Mouse (Mus musculus): Measurements from ENCODE around the gene Mlx. TPM values are rescaled to one million over a fixed set of nuclear protein-coding genes. Genes with fewer than 3 reads are reported as not detected.

Gene Mlx
- total and polyA plus RNA-seq, 2 experiments from 2014 or later: 68.0 to 82.4 TPM

DNA sequence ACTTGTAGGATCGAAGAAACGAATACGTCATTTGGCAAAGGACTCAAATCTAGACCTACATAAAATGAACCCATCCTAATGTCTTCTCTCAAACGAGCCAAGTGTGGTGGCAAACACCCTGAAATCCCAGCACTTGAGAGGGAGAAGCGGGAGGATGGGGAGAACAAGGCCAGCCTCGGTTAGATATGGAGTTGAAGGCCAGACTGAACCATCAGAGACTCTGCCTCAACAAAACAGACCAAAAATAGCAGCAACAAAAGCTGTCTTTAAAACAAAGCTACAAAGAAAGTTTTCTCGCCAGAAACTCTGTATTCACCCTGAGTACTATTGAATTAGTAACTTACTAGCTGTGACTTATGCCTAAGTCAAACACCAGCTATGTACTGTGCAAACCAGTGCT lies 49.9 kb downstream of the Mlx start:
- H3K4me2 ChIP-seq (ENCODE audit: low read depth): no peak overlapping the region
- no peak overlapping the region for H3K4me3 ChIP-seq (ENCODE audit: low read depth, low read length)
- TF ChIP-seq CTCF (IDR thresholded peaks at IDR 0.05; ENCODE audit: low read depth): no peak
- no peak overlapping the region for H3K27ac ChIP-seq (ENCODE audit: low read depth, low read length)
- no peak overlapping the region for H3K9ac ChIP-seq
- DNase-seq: no peak
- no peaks in the 10 kb centered on the region for H3K4me1 ChIP-seq (ENCODE audit: insufficient read depth)
- H3K36me3 ChIP-seq (ENCODE audit: insufficient read depth): no peaks in the 10 kb centered on the region
- H3K27me3 ChIP-seq (ENCODE audit: insufficient read depth, low read length): no peaks in the 10 kb centered on the region
- no peak for ATAC-seq
- no peaks in the 10 kb centered on the region for H3K9me3 ChIP-seq (ENCODE audit: low read length)
- 72% methylated on average over 7 of the region's 7 CpGs for WGBS

DNA sequence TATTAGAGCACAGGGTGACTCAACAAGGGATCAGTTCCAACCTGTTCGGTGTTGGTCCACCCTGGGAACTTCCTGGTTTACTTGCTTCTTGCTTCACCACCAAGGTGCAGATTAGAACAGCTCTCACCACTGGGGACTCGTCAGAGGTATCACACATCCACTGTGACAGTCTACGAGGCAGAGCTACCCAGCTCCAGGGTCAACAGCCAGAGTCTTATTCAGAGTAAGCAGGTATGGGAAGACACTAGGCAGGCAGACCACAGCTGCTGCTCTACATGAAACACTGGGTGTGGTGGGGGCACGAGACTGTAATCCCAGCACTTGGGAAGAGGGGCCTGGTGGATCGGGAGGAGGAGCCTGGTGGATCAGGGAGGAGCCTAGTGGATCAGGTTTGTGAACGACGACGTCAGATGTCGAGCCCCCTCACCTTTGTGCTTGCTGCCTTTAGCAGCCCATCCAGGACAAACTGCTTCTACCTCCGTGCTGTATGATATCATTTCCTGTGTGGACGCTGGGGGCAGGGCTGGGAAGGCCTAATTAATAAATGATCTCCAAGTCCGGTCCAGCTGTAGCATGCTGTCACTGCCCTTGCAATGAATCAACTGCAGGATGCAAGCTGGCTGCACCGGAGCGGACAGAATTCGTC lies 51.6 kb downstream of the Mlx start:
- Histone ChIP-seq H3K27me3 (ENCODE audit: insufficient read depth, low read length) (no peaks in the 10 kb centered on the region), H3K9ac (no peak overlapping the region)

DNA sequence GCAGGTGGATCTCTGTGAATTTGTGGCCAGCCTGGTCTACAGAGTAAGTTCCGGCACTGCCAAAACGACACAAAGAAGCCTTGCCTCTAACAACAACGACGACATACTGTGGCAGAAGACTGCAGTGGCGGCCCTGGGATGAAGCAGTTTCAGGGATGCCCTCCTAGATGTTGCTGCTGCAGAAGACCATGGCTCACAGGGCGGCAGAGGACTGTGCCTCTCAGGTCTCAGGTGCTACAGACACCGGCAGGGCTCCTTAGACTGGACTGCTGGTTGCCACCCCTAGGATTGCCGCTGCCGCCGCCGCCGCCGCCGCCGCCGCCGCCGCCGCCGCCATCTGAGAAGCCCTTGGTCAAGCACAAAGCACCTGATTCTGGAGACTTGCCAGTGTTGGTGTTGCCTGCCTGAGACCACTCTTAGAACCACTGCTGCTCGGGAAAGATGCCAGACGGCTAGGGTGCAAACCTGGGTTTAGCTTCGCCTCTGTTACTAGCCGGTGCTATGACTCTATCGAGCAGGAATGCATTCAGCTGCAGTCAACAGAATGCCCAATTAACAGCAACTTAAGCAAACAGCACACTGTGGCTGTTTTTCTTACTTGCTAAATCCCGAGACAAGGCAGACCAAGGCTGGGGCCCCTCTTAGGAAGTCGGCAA lies 53.2 kb downstream of the Mlx start:
- TF ChIP-seq CTCF (IDR thresholded peaks at IDR 0.05; ENCODE audit: low read depth): 0 out of 2 replicates have a peak, but pooled peaks have one; percentile 2
- H3K4me3 ChIP-seq (ENCODE audit: low read depth, low read length): peak overlapping the region; percentile 35
- no peaks in the 10 kb centered on the region for H3K9me3 ChIP-seq (ENCODE audit: low read length)
- H3K27ac ChIP-seq (ENCODE audit: low read depth, low read length): 0 out of 2 replicates have a peak overlapping the region, but pooled peaks have one; percentile 45
- peak overlapping the region; percentile 59 for H3K4me2 ChIP-seq (ENCODE audit: low read depth)
- H3K27me3 ChIP-seq (ENCODE audit: insufficient read depth, low read length): no peaks in the 10 kb centered on the region
- ATAC-seq: no peak; the same call in 1 of the 2 replicates
- no peaks in the 10 kb centered on the region for H3K4me1 ChIP-seq (ENCODE audit: insufficient read depth)
- no peaks in the 10 kb centered on the region for H3K36me3 ChIP-seq (ENCODE audit: insufficient read depth)
- peak overlapping the region; percentile 51 for H3K9ac ChIP-seq
- peak; percentile 71 for DNase-seq
- WGBS: 24% methylated on average over 27 of the region's 27 CpGs

More for the DNA sequence above, 51.6 kb downstream of the Mlx start:
- ATAC-seq: peak; percentile 29
- Histone ChIP-seq H3K36me3 (ENCODE audit: insufficient read depth) (no peaks in the 10 kb centered on the region), H3K9me3 (ENCODE audit: low read length) (no peaks in the 10 kb centered on the region), H3K27ac (ENCODE audit: low read depth, low read length) (no peak overlapping the region), H3K4me2 (ENCODE audit: low read depth) (no peak overlapping the region), H3K4me3 (ENCODE audit: low read depth, low read length) (no peak overlapping the region), H3K4me1 (ENCODE audit: insufficient read depth) (no peaks in the 10 kb centered on the region)
- TF ChIP-seq CTCF (IDR thresholded peaks at IDR 0.05; ENCODE audit: low read depth): 0 out of 2 replicates have a peak, but pooled peaks have one; percentile 10
- WGBS: 19% methylated on average over 15 of the region's 15 CpGs
- no peak for DNase-seq

DNA sequence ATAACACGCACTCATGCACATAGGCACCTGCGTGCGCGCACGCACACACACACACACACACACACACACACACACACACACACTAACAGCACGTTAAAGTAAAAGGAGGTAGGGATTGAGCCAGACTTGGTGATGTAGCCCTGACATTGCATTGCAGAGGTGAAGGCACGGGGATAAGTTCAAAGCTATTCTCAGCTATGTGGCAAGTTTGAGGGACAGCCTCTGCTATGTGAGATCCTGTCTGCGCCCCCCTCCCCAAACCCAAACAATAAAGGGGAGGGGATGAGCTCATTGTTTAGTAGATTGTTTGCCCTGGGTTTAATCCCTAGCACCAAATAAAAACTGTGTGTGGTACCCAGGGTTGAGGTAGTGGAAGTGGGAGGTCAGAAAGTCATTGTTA lies 54.0 kb downstream of the Mlx start:
- Histone ChIP-seq H3K36me3 (ENCODE audit: insufficient read depth) (no peaks in the 10 kb centered on the region), H3K9me3 (ENCODE audit: low read length) (no peaks in the 10 kb centered on the region), H3K4me3 (ENCODE audit: low read depth, low read length) (no peak overlapping the region), H3K27me3 (ENCODE audit: insufficient read depth, low read length) (no peaks in the 10 kb centered on the region), H3K4me1 (ENCODE audit: insufficient read depth) (peaks cover 2% of the 10 kb centered on the region; the same call in 1 of the 2 replicates), H3K27ac (ENCODE audit: low read depth, low read length) (no peak overlapping the region), H3K9ac (no peak overlapping the region), H3K4me2 (ENCODE audit: low read depth) (no peak overlapping the region)
- TF ChIP-seq CTCF (IDR thresholded peaks at IDR 0.05; ENCODE audit: low read depth): no peak
- ATAC-seq (no peak), DNase-seq (no peak)
- WGBS: 75% methylated on average over 8 of the region's 8 CpGs

Small RNA genes lying within 50 kb of the gene (microRNA-seq; reads per million reads assigned to microRNA genes)
- 0 reads per million in 2 experiments for gene Gm27626

Other genes with a start within 250 kb of the Mlx start
- gene Stat5b, start 236.6 kb upstream of the Mlx start, total RNA-seq (2014; rRNA removed): 17.8 and 22.6 TPM in 2 replicates
- gene Stat5b, start 236.6 kb upstream of the Mlx start, polyA plus RNA-seq (2015; fragmentation: Nextera tagmentation; extraction: Ambion mirVana): 4.9 and 8.8 TPM in 2 replicates
- 2.0 and 2.6 TPM in 2 replicates for gene Stat5a, start 227.9 kb upstream of the Mlx start, total RNA-seq (2014; rRNA removed)
- gene Stat5a, start 227.9 kb upstream of the Mlx start, polyA plus RNA-seq (2015; fragmentation: Nextera tagmentation; extraction: Ambion mirVana): 1.1 and 1.6 TPM in 2 replicates
- gene Stat3, start 147.7 kb upstream of the Mlx start, total RNA-seq (2014; rRNA removed): 29.4 and 42.5 TPM in 2 replicates
- 20.5 and 31.2 TPM in 2 replicates for gene Stat3, start 147.7 kb upstream of the Mlx start, polyA plus RNA-seq (2015; fragmentation: Nextera tagmentation; extraction: Ambion mirVana)
- 14.8 and 22.7 TPM in 2 replicates for gene Cavin1, start 116.4 kb upstream of the Mlx start, total RNA-seq (2014; rRNA removed)
- gene Cavin1, start 116.4 kb upstream of the Mlx start, polyA plus RNA-seq (2015; fragmentation: Nextera tagmentation; extraction: Ambion mirVana): 36.7 and 38.3 TPM in 2 replicates
- 132 and 179 TPM in 2 replicates for gene Atp6v0a1, start 77.8 kb upstream of the Mlx start, total RNA-seq (2014; rRNA removed)
- gene Atp6v0a1, start 77.8 kb upstream of the Mlx start, polyA plus RNA-seq (2015; fragmentation: Nextera tagmentation; extraction: Ambion mirVana): 121 and 162 TPM in 2 replicates
- gene Naglu, start 17.3 kb upstream of the Mlx start, total RNA-seq (2014; rRNA removed): 11.3 and 14.9 TPM in 2 replicates
- 11.6 and 12.6 TPM in 2 replicates for gene Naglu, start 17.3 kb upstream of the Mlx start, polyA plus RNA-seq (2015; fragmentation: Nextera tagmentation; extraction: Ambion mirVana)
- 0.23 and 0.71 TPM in 2 replicates for gene Hsd17b1, start 8.9 kb upstream of the Mlx start, total RNA-seq (2014; rRNA removed)
- gene Hsd17b1, start 8.9 kb upstream of the Mlx start, polyA plus RNA-seq (2015; fragmentation: Nextera tagmentation; extraction: Ambion mirVana): not detected in 2 replicates
- 39.3 and 40.7 TPM in 2 replicates for gene Coasy, start 4.7 kb upstream of the Mlx start, total RNA-seq (2014; rRNA removed)
- gene Coasy, start 4.7 kb upstream of the Mlx start, polyA plus RNA-seq (2015; fragmentation: Nextera tagmentation; extraction: Ambion mirVana): 39.8 and 40.2 TPM in 2 replicates
- gene Psmc3ip, start 8.2 kb downstream of the Mlx start, total RNA-seq (2014; rRNA removed): 9.5 and 13.8 TPM in 2 replicates
- gene Psmc3ip, start 8.2 kb downstream of the Mlx start, polyA plus RNA-seq (2015; fragmentation: Nextera tagmentation; extraction: Ambion mirVana): 19.2 and 25.7 TPM in 2 replicates
- gene Retreg3, start 32.6 kb downstream of the Mlx start, total RNA-seq (2014; rRNA removed): 53.3 and 59.0 TPM in 2 replicates
- 21.0 and 23.2 TPM in 2 replicates for gene Retreg3, start 32.6 kb downstream of the Mlx start, polyA plus RNA-seq (2015; fragmentation: Nextera tagmentation; extraction: Ambion mirVana)
- gene Tubg1, start 32.7 kb downstream of the Mlx start, total RNA-seq (2014; rRNA removed): 35.6 and 43.1 TPM in 2 replicates
- 64.8 and 66.6 TPM in 2 replicates for gene Tubg1, start 32.7 kb downstream of the Mlx start, polyA plus RNA-seq (2015; fragmentation: Nextera tagmentation; extraction: Ambion mirVana)
- gene Tubg2, start 68.6 kb downstream of the Mlx start, total RNA-seq (2014; rRNA removed): 23.2 and 28.6 TPM in 2 replicates
- gene Tubg2, start 68.6 kb downstream of the Mlx start, polyA plus RNA-seq (2015; fragmentation: Nextera tagmentation; extraction: Ambion mirVana): 59.9 and 69.7 TPM in 2 replicates
- 3.0 and 3.5 TPM in 2 replicates for gene Cntnap1, start 83.2 kb downstream of the Mlx start, total RNA-seq (2014; rRNA removed)
- gene Cntnap1, start 83.2 kb downstream of the Mlx start, polyA plus RNA-seq (2015; fragmentation: Nextera tagmentation; extraction: Ambion mirVana): 0.35 and 1.1 TPM in 2 replicates
- 9.2 and 10.2 TPM in 2 replicates for gene Plekhh3, start 84.1 kb downstream of the Mlx start, total RNA-seq (2014; rRNA removed)
- 4.9 and 5.3 TPM in 2 replicates for gene Plekhh3, start 84.1 kb downstream of the Mlx start, polyA plus RNA-seq (2015; fragmentation: Nextera tagmentation; extraction: Ambion mirVana)
- 0.23 and 0.52 TPM in 2 replicates for gene Ccr10, start 88.2 kb downstream of the Mlx start, total RNA-seq (2014; rRNA removed)
- gene Ccr10, start 88.2 kb downstream of the Mlx start, polyA plus RNA-seq (2015; fragmentation: Nextera tagmentation; extraction: Ambion mirVana): 0.15 and 0.24 TPM in 2 replicates
- gene Ezh1, start 139.2 kb downstream of the Mlx start, total RNA-seq (2014; rRNA removed): 25.6 and 27.7 TPM in 2 replicates
- gene Ezh1, start 139.2 kb downstream of the Mlx start, polyA plus RNA-seq (2015; fragmentation: Nextera tagmentation; extraction: Ambion mirVana): 18.8 and 22.5 TPM in 2 replicates
- 42.9 and 46.0 TPM in 2 replicates for gene Ramp2, start 158.8 kb downstream of the Mlx start, total RNA-seq (2014; rRNA removed)
- gene Ramp2, start 158.8 kb downstream of the Mlx start, polyA plus RNA-seq (2015; fragmentation: Nextera tagmentation; extraction: Ambion mirVana): 93.4 and 102 TPM in 2 replicates
- 71.7 and 75.8 TPM in 2 replicates for gene Vps25, start 166.4 kb downstream of the Mlx start, total RNA-seq (2014; rRNA removed)
- gene Vps25, start 166.4 kb downstream of the Mlx start, polyA plus RNA-seq (2015; fragmentation: Nextera tagmentation; extraction: Ambion mirVana): 135 and 138 TPM in 2 replicates
- gene Wnk4, start 173.3 kb downstream of the Mlx start, total RNA-seq (2014; rRNA removed): 3.2 and 5.4 TPM in 2 replicates
- gene Wnk4, start 173.3 kb downstream of the Mlx start, polyA plus RNA-seq (2015; fragmentation: Nextera tagmentation; extraction: Ambion mirVana): 7.8 and 9.1 TPM in 2 replicates
- gene Cntd1, start 191.7 kb downstream of the Mlx start, total RNA-seq (2014; rRNA removed): 0.10 and 0.15 TPM in 2 replicates
- 0.36 and 0.61 TPM in 2 replicates for gene Cntd1, start 191.7 kb downstream of the Mlx start, polyA plus RNA-seq (2015; fragmentation: Nextera tagmentation; extraction: Ambion mirVana)
- gene Coa3, start 191.8 kb downstream of the Mlx start, total RNA-seq (2014; rRNA removed): 110 and 140 TPM in 2 replicates
- gene Coa3, start 191.8 kb downstream of the Mlx start, polyA plus RNA-seq (2015; fragmentation: Nextera tagmentation; extraction: Ambion mirVana): 208 and 233 TPM in 2 replicates
- gene Becn1, start 215.0 kb downstream of the Mlx start, total RNA-seq (2014; rRNA removed): 107 and 177 TPM in 2 replicates
- 133 and 145 TPM in 2 replicates for gene Becn1, start 215.0 kb downstream of the Mlx start, polyA plus RNA-seq (2015; fragmentation: Nextera tagmentation; extraction: Ambion mirVana)
- gene Psme3, start 228.9 kb downstream of the Mlx start, total RNA-seq (2014; rRNA removed): 70.7 and 80.9 TPM in 2 replicates
- gene Psme3, start 228.9 kb downstream of the Mlx start, polyA plus RNA-seq (2015; fragmentation: Nextera tagmentation; extraction: Ambion mirVana): 78.2 and 88.0 TPM in 2 replicates
- 2.7 and 4.4 TPM in 2 replicates for gene Aoc2, start 237.8 kb downstream of the Mlx start, total RNA-seq (2014; rRNA removed)
- gene Aoc2, start 237.8 kb downstream of the Mlx start, polyA plus RNA-seq (2015; fragmentation: Nextera tagmentation; extraction: Ambion mirVana): 0.42 and 0.87 TPM in 2 replicates
- gene Aoc3, start 243.3 kb downstream of the Mlx start, total RNA-seq (2014; rRNA removed): 0.31 and 0.43 TPM in 2 replicates
- 0.05 and 0.08 TPM in 2 replicates for gene Aoc3, start 243.3 kb downstream of the Mlx start, polyA plus RNA-seq (2015; fragmentation: Nextera tagmentation; extraction: Ambion mirVana)